Mouse (Mus musculus) stomach, embryonic 15.5 days (tissue): ENCODE results near the gene Krt80. TPM values are rescaled to one million over a fixed set of nuclear protein-coding genes. Genes with fewer than 3 reads are reported as not detected.

Source experiments
- ATAC-seq: fragments of 200-750 bp; cut with Nextera tagmentation; 2 replicates; pipeline ENCODE4 v1.8.0; 2017; ENCODE audit warnings: low read depth, moderate number of reproducible peaks, moderate TSS enrichment; ENCODE audit not compliant: insufficient read depth, low FRiP score
- H3K27ac ChIP-seq: fragments of 300-500 bp; sonication (generic); 2 replicates; pipeline ENCODE4 v1.5.1; 2015; ENCODE audit warnings: mild to moderate bottlenecking, inconsistent platforms
- H3K27me3 ChIP-seq: fragments of 300-500 bp; sonication (generic); replicated peaks from 2 replicates; pipeline ENCODE4 v1.6.1; 2015; ENCODE audit warnings: inconsistent platforms
- H3K36me3 ChIP-seq: fragments of 300-500 bp; sonication (generic); 2 replicates; pipeline ENCODE4 v1.6.1; 2015; ENCODE audit warnings: inconsistent platforms
- H3K4me1 ChIP-seq: fragments of 300-500 bp; sonication (generic); 2 replicates; pipeline ENCODE4 v1.6.1; 2015; ENCODE audit warnings: inconsistent platforms
- H3K4me2 ChIP-seq: fragments of 300-500 bp; sonication (generic); 2 replicates; pipeline ENCODE4 v1.6.1; 2015; ENCODE audit warnings: mild to moderate bottlenecking, inconsistent platforms
- H3K4me3 ChIP-seq: fragments of 300-500 bp; sonication (generic); replicated peaks from 2 replicates; pipeline ENCODE4 v1.5.1; 2015; ENCODE audit warnings: inconsistent platforms
- H3K9ac ChIP-seq: fragments of 300-500 bp; sonication (generic); 2 replicates; pipeline ENCODE4 v1.6.1; 2015; ENCODE audit warnings: inconsistent platforms
- H3K9me3 ChIP-seq: fragments of 300-500 bp; sonication (generic); 2 replicates; pipeline ENCODE4 v1.6.1; 2016; ENCODE audit warnings: inconsistent platforms
- WGBS: fragments of 180-500 bp; shearing (Covaris S2); methylation state at CpG from one replicate; pipeline ENCODE4 v1.1.7; 2015; 5-methylcytosine and 5-hydroxymethylcytosine counted together
- polyA plus RNA-seq: library from polyadenylated mRNA; unstranded; fragments of >200 nt; fragmentation: Nextera tagmentation; extraction: Ambion mirVana; gene quantifications from 2 replicates; pipeline ENCODE4 v1.2.1, GENCODE M21; 2015

Gene Krt80
- polyA plus RNA-seq, 1 experiment from 2014 or later = 12.7 TPM

DNA sequence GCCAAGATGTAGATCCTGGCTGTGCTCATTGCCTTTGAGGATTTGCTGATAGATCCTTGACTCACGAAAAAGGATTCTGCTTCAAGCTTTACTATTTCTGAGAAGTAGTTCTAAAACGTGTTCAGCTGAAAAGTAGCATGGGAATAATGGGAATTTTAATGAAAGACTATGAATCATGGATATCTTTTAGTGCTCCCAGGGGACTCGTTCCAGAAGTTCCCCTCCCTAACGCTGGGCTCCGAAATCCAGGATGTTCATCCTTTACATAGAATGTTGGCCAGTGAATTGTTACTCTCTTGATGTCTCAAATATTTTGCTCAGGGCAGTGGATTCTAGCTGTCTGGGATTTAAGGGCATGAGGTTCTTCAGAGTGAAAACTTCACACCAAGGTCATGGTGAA, 22.3 kb upstream of the Krt80 start:
- WGBS = 83% methylated on average over 5 of the region's 5 CpGs
- Histone ChIP-seq H3K9ac (no peak overlapping the region), H3K4me3 (no peak overlapping the region), H3K9me3 (no peaks in the 10 kb centered on the region), H3K36me3 (no peaks in the 10 kb centered on the region), H3K4me2 (no peak overlapping the region), H3K27ac (no peak overlapping the region), H3K4me1 (no peaks in the 10 kb centered on the region), H3K27me3 (no peaks in the 10 kb centered on the region)
- ATAC-seq = no peak

- Histone ChIP-seq H3K9me3 (no peaks in the 10 kb centered on the region), H3K36me3 (no peaks in the 10 kb centered on the region), H3K27ac (no peak overlapping the region), H3K27me3 (no peaks in the 10 kb centered on the region), H3K4me1 (no peaks in the 10 kb centered on the region), H3K9ac (no peak overlapping the region), H3K4me3 (no peak overlapping the region), H3K4me2 (no peak overlapping the region)
- ATAC-seq = no peak
- WGBS = 75% methylated on average over 5 of the region's 5 CpGs
Measured at GRCm38 (mm10) chr15:101390203-101390602, 20.2 kb upstream of the Krt80 start.

DNA sequence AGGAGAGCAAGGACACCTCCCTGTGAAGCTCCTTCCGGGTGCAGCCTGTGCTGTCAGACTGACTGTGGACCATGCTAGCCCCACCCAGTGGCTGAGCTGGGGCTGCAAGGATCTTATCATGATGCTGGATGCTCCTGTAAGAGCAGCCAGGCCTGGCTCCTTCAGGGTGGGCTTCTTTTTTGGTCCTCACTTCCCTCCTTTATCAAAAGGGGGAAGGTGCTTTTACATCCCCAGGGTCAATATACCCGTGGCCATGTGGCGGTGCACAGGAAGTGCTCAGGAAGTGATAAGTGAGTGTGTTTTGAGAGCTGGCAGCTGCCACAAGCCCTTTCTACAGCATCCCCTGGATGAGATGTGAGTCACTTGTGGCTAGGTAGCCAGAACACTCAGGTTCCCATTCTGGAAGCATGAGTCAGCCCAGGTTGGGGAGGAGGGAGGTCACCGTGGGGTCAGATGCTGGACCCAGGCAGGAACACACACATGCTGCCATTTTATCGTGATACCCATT, 18.1 kb upstream of the Krt80 start:
- Histone ChIP-seq H3K4me3 (no peak overlapping the region), H3K36me3 (no peaks in the 10 kb centered on the region), H3K27me3 (no peaks in the 10 kb centered on the region), H3K4me1 (no peaks in the 10 kb centered on the region), H3K9ac (no peak overlapping the region), H3K27ac (no peak overlapping the region), H3K9me3 (no peaks in the 10 kb centered on the region), H3K4me2 (no peak overlapping the region)
- ATAC-seq = no peak
- WGBS = 38% methylated on average over 5 of the region's 5 CpGs

GRCm38 (mm10) chr15:101387176-101387575, 17.2 kb upstream of the Krt80 start:
- Histone ChIP-seq H3K4me2 (no peak overlapping the region), H3K36me3 (no peaks in the 10 kb centered on the region), H3K9ac (no peak overlapping the region), H3K4me3 (no peak overlapping the region), H3K27ac (no peak overlapping the region), H3K4me1 (no peaks in the 10 kb centered on the region), H3K27me3 (no peaks in the 10 kb centered on the region), H3K9me3 (no peaks in the 10 kb centered on the region)
- no peak for ATAC-seq
- WGBS = 59% methylated on average over 3 of the region's 3 CpGs

DNA sequence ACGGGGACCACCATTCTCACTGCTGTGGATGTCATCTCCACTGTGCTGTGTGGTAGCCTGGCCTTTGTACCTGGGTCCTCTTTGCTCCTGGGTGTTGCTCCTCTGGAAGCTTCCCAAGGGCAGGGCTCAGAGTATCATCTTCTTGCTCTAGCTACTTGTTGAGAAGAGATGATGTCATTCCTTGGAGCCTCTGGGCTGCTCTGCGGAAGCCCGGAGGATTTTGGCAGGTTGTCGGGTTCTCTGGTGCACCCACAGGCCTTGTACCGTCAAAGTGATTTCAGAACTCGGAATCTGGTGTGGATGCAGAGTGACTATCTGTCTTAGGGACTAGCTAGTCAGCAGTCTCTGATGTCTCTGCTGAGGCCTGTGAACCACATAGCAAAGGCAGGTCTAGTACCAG, 15.1 kb upstream of the Krt80 start:
- H3K36me3 ChIP-seq = no peaks in the 10 kb centered on the region
- ATAC-seq = no peak
- 84% methylated on average over 6 of the region's 6 CpGs for WGBS

DNA sequence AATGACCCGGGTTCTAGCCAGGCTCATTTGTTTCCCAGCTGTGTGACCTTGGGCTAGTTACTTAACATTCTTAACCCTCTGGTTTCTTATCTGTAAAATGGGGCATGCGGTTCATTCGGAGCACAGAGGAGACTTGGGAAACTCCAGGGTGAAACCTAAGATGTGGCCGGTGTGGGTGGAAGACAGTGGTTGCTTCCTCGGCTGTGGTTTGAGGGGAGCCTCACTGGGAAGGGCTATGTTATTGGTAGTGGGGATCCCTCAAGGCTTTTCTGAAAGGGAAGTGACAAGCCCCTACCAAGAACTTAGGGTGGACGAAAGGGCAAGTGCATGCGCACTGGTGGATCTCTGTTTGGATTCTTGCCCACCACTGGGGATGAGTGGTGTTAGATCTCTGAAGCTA, 14.6 kb upstream of the Krt80 start:
- Histone ChIP-seq H3K4me2 (no peak overlapping the region), H3K27me3 (no peaks in the 10 kb centered on the region), H3K27ac (no peak overlapping the region), H3K9ac (no peak overlapping the region), H3K4me3 (no peak overlapping the region), H3K4me1 (peaks cover 10% of the 10 kb centered on the region), H3K9me3 (no peaks in the 10 kb centered on the region), H3K36me3 (no peaks in the 10 kb centered on the region)
- no peak for ATAC-seq
- 75% methylated on average over 7 of the region's 7 CpGs for WGBS

More for the DNA sequence above, 15.1 kb upstream of the Krt80 start:
- Histone ChIP-seq H3K27ac (no peak overlapping the region), H3K4me1 (peaks cover 10% of the 10 kb centered on the region), H3K4me2 (no peak overlapping the region), H3K9ac (no peak overlapping the region), H3K4me3 (no peak overlapping the region), H3K27me3 (no peaks in the 10 kb centered on the region), H3K9me3 (no peaks in the 10 kb centered on the region)

DNA sequence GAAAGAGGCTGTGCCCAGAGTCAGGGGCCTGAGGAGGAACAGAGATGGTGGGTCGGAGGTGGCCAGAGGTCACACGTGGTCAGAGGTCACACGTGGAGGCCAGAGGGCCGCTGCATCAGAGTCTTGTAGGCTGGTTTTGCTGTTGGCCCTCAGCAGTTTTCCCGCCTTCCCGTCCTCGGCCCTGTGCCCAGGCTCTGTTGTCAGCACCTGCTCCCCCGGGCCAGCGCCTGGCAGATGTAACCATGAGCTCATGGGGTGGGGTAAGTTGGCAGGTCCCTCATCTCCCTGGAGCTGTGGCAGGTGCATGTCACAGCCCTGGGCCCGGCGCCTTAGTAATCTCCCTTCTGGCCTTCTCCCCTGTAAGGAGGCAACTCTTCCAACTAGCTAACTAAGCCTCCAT, 12.8 kb upstream of the Krt80 start:
- Histone ChIP-seq H3K27me3 (no peaks in the 10 kb centered on the region), H3K27ac (no peak overlapping the region), H3K36me3 (no peaks in the 10 kb centered on the region), H3K9ac (no peak overlapping the region), H3K4me2 (no peak overlapping the region), H3K4me3 (no peak overlapping the region), H3K4me1 (peaks cover 10% of the 10 kb centered on the region), H3K9me3 (no peaks in the 10 kb centered on the region)
- ATAC-seq = no peak
- 84% methylated on average over 11 of the region's 11 CpGs for WGBS

GRCm38 (mm10) chr15:101381758-101382157, 11.8 kb upstream of the Krt80 start:
- no peak overlapping the region for H3K9ac ChIP-seq
- no peaks in the 10 kb centered on the region for H3K36me3 ChIP-seq
- ATAC-seq = no peak
- 37% methylated on average over 9 of the region's 9 CpGs for WGBS
- 0 out of 2 replicates have a peak overlapping the region, but pooled peaks have one; percentile 4 for H3K27ac ChIP-seq
- no peaks in the 10 kb centered on the region for H3K27me3 ChIP-seq
- H3K4me1 ChIP-seq = peaks cover 13% of the 10 kb centered on the region
- H3K9me3 ChIP-seq = no peaks in the 10 kb centered on the region
- H3K4me2 ChIP-seq = 0 out of 2 replicates have a peak overlapping the region, but pooled peaks have one; percentile 3
- no peak overlapping the region for H3K4me3 ChIP-seq

- no peak for ATAC-seq
- no peak overlapping the region for H3K27ac ChIP-seq
- peaks cover 31% of the 10 kb centered on the region for H3K4me1 ChIP-seq
- H3K36me3 ChIP-seq = no peaks in the 10 kb centered on the region
- no peak overlapping the region for H3K4me3 ChIP-seq
- H3K27me3 ChIP-seq = no peaks in the 10 kb centered on the region
- WGBS = 79% methylated on average over 5 of the region's 5 CpGs
- H3K9ac ChIP-seq = no peak overlapping the region
- no peaks in the 10 kb centered on the region for H3K9me3 ChIP-seq
- H3K4me2 ChIP-seq = no peak overlapping the region
Measured at GRCm38 (mm10) chr15:101378646-101379045, 8.7 kb upstream of the Krt80 start.

DNA sequence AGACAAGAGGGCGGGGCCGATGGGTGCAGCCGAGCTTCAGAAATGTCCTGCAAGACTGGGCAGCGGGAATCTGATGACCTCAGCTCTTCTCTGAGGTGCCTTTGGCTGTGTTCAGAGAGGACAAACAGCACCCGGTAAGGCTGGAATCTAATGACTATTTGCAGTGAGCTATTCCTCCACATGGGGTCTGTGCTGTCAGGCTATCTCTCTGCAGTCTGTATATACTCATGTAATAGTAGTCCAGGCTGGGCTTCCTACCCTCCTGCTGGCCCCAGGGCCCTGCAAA, 6.8 kb upstream of the Krt80 start:
- WGBS = 59% methylated on average over 5 of the region's 5 CpGs
- H3K4me2 ChIP-seq = no peak overlapping the region
- H3K9ac ChIP-seq = no peak overlapping the region
- no peaks in the 10 kb centered on the region for H3K9me3 ChIP-seq
- no peaks in the 10 kb centered on the region for H3K27me3 ChIP-seq
- no peak for ATAC-seq
- no peak overlapping the region for H3K4me3 ChIP-seq
- no peak overlapping the region for H3K27ac ChIP-seq
- no peaks in the 10 kb centered on the region for H3K36me3 ChIP-seq
- peaks cover 42% of the 10 kb centered on the region for H3K4me1 ChIP-seq

- Histone ChIP-seq H3K9me3 (no peaks in the 10 kb centered on the region), H3K36me3 (no peaks in the 10 kb centered on the region), H3K27ac (no peak overlapping the region; the same call in 1 of the 2 replicates), H3K4me3 (no peak overlapping the region), H3K4me1 (peaks cover 38% of the 10 kb centered on the region), H3K9ac (no peak overlapping the region), H3K4me2 (no peak overlapping the region), H3K27me3 (no peaks in the 10 kb centered on the region)
- ATAC-seq = no peak
- WGBS = 78% methylated on average over 6 of the region's 6 CpGs
Measured at GRCm38 (mm10) chr15:101375956-101376775, 6.2 kb upstream of the Krt80 start.

DNA sequence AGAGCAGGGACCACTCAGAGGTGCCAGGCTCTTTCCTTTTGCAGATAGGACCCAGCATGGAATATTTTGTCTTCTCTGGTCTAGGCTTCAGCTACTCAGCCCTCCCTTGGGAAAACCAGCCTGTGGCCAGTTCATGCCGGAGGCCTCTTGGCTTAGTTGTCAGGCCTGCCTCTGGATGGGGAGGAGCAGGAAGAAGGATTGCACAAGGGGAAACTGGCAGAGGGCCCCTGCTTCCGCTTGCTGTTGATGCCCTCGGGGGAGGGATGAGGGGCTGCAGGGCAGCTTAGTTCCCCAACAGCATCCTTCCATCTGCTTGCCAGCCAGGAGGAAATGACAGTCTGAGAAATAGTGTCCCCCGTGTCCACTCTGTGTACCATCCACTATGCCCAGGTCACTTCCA, 4.9 kb upstream of the Krt80 start:
- no peak overlapping the region for H3K4me2 ChIP-seq
- no peak overlapping the region for H3K4me3 ChIP-seq

More for the DNA sequence above, 4.9 kb upstream of the Krt80 start:
- H3K36me3 ChIP-seq = no peaks in the 10 kb centered on the region
- no peak overlapping the region for H3K9ac ChIP-seq
- 31% methylated on average over 4 of the region's 4 CpGs for WGBS
- no peaks in the 10 kb centered on the region for H3K27me3 ChIP-seq
- peaks cover 46% of the 10 kb centered on the region for H3K4me1 ChIP-seq
- H3K27ac ChIP-seq = no peak overlapping the region
- H3K9me3 ChIP-seq = no peaks in the 10 kb centered on the region
- no peak for ATAC-seq
